Mouse (Mus musculus) layer of hippocampus, adult 9-10 months (tissue): ENCODE measurements around the gene Spata18.
A peak's percentile ranks its signal among the peaks of the same experiment; 100 is the strongest.

Experiments
- DNase-seq: peaks from one replicate; pipeline ENCODE4 v3.0.0; 2022; ENCODE audit warnings: low spot score

Gene Spata18

GRCm38 (mm10) chr5:73651061-73651854 is at the start of gene Spata18:
Gene Spata18 (plus strand): TSS chr5:73651379.
- no peak for DNase-seq

GRCm38 (mm10) chr5:73602865-73603264 is 48.3 kb upstream of the Spata18 start:
- DNase-seq: no peak

GRCm38 (mm10) chr5:73604542-73604941 is 46.6 kb upstream of the Spata18 start:
- no peak for DNase-seq

GRCm38 (mm10) chr5:73604964-73605363 is 46.2 kb upstream of the Spata18 start:
- no peak for DNase-seq

GRCm38 (mm10) chr5:73611071-73611470 is 40.1 kb upstream of the Spata18 start:
- no peak for DNase-seq

- DNase-seq: no peak
Measured at GRCm38 (mm10) chr5:73613296-73613695, 37.9 kb upstream of the Spata18 start.

- DNase-seq: no peak
Measured at GRCm38 (mm10) chr5:73615211-73615610, 36.0 kb upstream of the Spata18 start.

- no peak for DNase-seq
Measured at GRCm38 (mm10) chr5:73618969-73619368, 32.2 kb upstream of the Spata18 start.

GRCm38 (mm10) chr5:73625505-73625904 is 25.7 kb upstream of the Spata18 start:
- no peak for DNase-seq

- no peak for DNase-seq
Measured at GRCm38 (mm10) chr5:73626842-73627241, 24.3 kb upstream of the Spata18 start.

GRCm38 (mm10) chr5:73627559-73627958 is 23.6 kb upstream of the Spata18 start:
- no peak for DNase-seq

- DNase-seq: no peak
Measured at GRCm38 (mm10) chr5:73627991-73628390, 23.2 kb upstream of the Spata18 start.

- DNase-seq: no peak
Measured at GRCm38 (mm10) chr5:73630141-73630540, 21.0 kb upstream of the Spata18 start.

- no peak for DNase-seq
Measured at GRCm38 (mm10) chr5:73631001-73631558, 20.1 kb upstream of the Spata18 start.

- DNase-seq: no peak
Measured at GRCm38 (mm10) chr5:73632291-73632690, 18.9 kb upstream of the Spata18 start, which contains the start of gene Lrrc66. Gene Lrrc66 (minus strand): TSS chr5:73632526.

GRCm38 (mm10) chr5:73633141-73633540 is 18.0 kb upstream of the Spata18 start:
- DNase-seq: peak; percentile 68

GRCm38 (mm10) chr5:73637337-73638107 is 13.7 kb upstream of the Spata18 start:
- no peak for DNase-seq

GRCm38 (mm10) chr5:73641058-73641457 is 10.1 kb upstream of the Spata18 start:
- DNase-seq: no peak

- DNase-seq: no peak
Measured at GRCm38 (mm10) chr5:73642091-73642490, 9.1 kb upstream of the Spata18 start.

GRCm38 (mm10) chr5:73647261-73647900 is 3.8 kb upstream of the Spata18 start, which contains the start of gene Sgcb:
Gene Sgcb (minus strand): TSS chr5:73647790.
- peak; percentile 61 for DNase-seq

- no peak for DNase-seq
Measured at GRCm38 (mm10) chr5:73650365-73650964, 714 bp upstream of the Spata18 start.

GRCm38 (mm10) chr5:73651855-73652201 is 649 bp downstream of the Spata18 start:
- no peak for DNase-seq
